Mouse (Mus musculus) adrenal gland, adult 18-20 months (tissue): ENCODE measurements around the gene Nop56. TPM values are rescaled to one million over a fixed set of nuclear protein-coding genes. Genes with fewer than 3 reads are reported as not detected.
A peak's percentile ranks its signal among the peaks of the same experiment; 100 is the strongest.

Experiments
- DNase-seq, 2 experiments: peaks; one replicate each; pipeline ENCODE4 v3.0.0; 2021 to 2022; ENCODE audit warnings: low spot score in 2 of 2
- total RNA-seq, 2 experiments: library from RNA; stranded (reverse); gene quantifications; 1 replicate in 1 of 2; 2 replicates in 1 of 2; pipeline ENCODE4 v1.2.3; 2021

Gene Nop56
- total RNA-seq, 2 experiments from 2014 or later = 118 to 134 TPM

DNA sequence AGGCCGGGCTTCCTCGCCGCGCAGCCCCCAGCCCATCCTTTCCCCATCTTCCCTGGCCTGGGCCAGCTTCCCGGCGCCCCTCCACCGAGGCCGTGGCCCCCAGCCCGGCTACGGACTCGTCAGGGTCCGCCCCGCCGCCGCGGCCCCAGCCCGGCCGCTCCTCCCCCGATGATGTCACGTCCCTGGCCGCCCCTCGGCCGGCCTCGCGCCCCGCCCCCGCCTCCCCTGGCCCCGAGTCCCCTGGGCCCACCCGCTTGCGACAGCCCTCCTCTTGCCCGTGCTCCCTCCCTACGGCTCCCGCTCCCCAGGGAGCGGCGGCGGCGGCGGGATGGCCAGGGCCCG is 20.7 kb downstream of the Nop56 start, which contains the start of gene Ebf4:
TSS of gene Ebf4 (plus strand) at position 234 of the 342 bp plus-strand sequence.
- DNase-seq = peak; percentile 58 to 63

- peak; percentile 41 to 52 for DNase-seq
Observed at GRCm38 (mm10) chr2:130295331-130296133, 21.3 kb downstream of the Nop56 start.

DNA sequence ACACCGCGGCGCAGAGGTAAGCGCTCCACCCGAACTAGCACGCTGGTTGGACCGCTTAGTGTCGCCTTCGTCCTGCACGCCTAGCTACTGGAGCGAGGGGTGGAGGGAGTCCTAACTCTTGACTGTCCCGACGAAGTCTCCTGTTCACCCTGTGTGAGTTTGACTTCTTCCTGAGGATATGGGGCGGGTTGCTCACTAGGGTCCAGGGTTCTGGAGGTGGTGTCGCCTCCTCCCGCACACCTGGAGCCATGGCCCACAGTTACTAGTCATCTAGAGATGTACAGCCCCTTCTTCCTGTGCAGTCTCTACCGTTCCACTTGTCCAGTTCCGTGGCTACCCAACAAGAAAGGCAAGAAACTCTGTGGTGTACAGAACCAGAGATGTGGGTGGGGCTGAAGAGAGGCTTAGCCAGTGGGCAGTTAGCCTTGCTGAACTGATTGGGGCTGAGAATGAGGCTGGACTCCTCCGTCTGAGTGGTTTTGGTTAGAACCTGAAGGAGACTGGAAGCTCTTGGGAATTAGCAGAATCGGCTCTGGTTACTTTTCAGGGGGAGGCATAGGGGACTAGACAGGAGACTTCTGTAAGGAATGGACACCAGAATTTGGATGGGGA is 22.0 kb downstream of the Nop56 start:
- DNase-seq = no peak

DNA sequence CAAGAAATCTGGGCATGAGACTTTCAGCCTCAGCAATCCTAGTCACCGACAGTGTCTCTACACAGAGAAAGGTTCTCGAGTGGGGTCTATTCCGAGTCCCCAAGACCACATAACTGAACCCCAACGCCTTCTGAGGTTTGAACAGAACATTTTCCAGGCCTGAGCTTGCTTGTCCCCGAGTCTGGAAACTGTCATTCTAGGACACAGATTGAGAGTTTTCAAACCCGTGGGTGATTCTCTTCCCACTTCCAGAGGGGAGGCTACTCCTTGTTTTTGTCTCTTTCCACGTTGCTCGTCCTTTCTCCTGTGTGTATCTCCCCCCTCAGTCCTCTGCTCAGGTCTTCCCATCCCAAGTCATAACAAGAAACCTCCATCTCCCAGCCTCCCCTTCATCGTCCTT is 23.4 kb downstream of the Nop56 start:
- DNase-seq = no peak

- no peak for DNase-seq
Observed at GRCm38 (mm10) chr2:130303014-130303413, 28.8 kb downstream of the Nop56 start.

- DNase-seq = no peak
Observed at GRCm38 (mm10) chr2:130327057-130327456, 52.8 kb downstream of the Nop56 start.

Other genes with a start within 250 kb of the Nop56 start
- gene Tgm6, start 162.0 kb upstream of the Nop56 start, total RNA-seq = not detected
- 100 to 1,000 TPM; 168 to 170 TPM for gene Snrpb, start 95.0 kb upstream of the Nop56 start, total RNA-seq
- not detected for gene Tmc2, start 79.2 kb upstream of the Nop56 start, total RNA-seq
- gene Idh3b, start 10.1 kb downstream of the Nop56 start, total RNA-seq = 100 to 1,000 TPM; 406 to 739 TPM
- gene Ebf4, start 20.7 kb downstream of the Nop56 start, total RNA-seq = 1 to 10 TPM; 3.7 to 4.4 TPM
- gene Cpxm1, start 123.1 kb downstream of the Nop56 start, total RNA-seq = 1 to 10 TPM; 6.3 to 6.4 TPM
- not detected for gene Gm28372, start 130.8 kb downstream of the Nop56 start, total RNA-seq
- gene 1700020A23Rik, start 130.8 kb downstream of the Nop56 start, total RNA-seq = not detected
- gene Tmem239, start 132.0 kb downstream of the Nop56 start, total RNA-seq = not detected
- 10 to 100 TPM; 47.9 to 71.8 TPM for gene Vps16, start 149.9 kb downstream of the Nop56 start, total RNA-seq
- gene Pced1a, start 150.3 kb downstream of the Nop56 start, total RNA-seq = 10 to 100 TPM; 14.8 to 18.7 TPM
- gene Ptpra, start 175.8 kb downstream of the Nop56 start, total RNA-seq = 100 to 1,000 TPM; 105 to 131 TPM